Mouse (Mus musculus) left cerebral cortex, postnatal 14 days (tissue): ENCODE measurements around the gene Smok3a. TPM values are rescaled to one million over a fixed set of nuclear protein-coding genes. Genes with fewer than 3 reads are reported as not detected.
A peak's percentile ranks its signal among the peaks of the same experiment; 100 is the strongest.
"Not testable (repeated sequence)": the region's sequence is repeated elsewhere in the genome, so short reads cannot be mapped to it uniquely, and the experiment has no call there.

Source experiments
- DNase-seq, 2 experiments: peaks; one replicate each; pipeline ENCODE4 v3.0.0; 2021 to 2022; ENCODE audit warnings: low spot score in 2 of 2, mixed read lengths in 1 of 2
- intact Hi-C: fragments of 180-260 bp; cut with DNase I; formaldehyde crosslinking; loops from one replicate; pipeline ENCODE4 v1.15.1; 2025
- long read RNA-seq, 2 experiments: library from polyadenylated mRNA; stranded (forward); transcript quantifications; one replicate each; pipeline ENCODE4 v2.0.0; 2021
- total RNA-seq, 2 experiments: library from RNA; stranded (reverse); gene quantifications; 2 replicates each; pipeline ENCODE4 v1.2.3; 2021

Gene Smok3a
- total RNA-seq = not detected
- long read RNA-seq, experiment 1 = 0 reads
- long read RNA-seq, experiment 2 = 0 reads

DNA sequence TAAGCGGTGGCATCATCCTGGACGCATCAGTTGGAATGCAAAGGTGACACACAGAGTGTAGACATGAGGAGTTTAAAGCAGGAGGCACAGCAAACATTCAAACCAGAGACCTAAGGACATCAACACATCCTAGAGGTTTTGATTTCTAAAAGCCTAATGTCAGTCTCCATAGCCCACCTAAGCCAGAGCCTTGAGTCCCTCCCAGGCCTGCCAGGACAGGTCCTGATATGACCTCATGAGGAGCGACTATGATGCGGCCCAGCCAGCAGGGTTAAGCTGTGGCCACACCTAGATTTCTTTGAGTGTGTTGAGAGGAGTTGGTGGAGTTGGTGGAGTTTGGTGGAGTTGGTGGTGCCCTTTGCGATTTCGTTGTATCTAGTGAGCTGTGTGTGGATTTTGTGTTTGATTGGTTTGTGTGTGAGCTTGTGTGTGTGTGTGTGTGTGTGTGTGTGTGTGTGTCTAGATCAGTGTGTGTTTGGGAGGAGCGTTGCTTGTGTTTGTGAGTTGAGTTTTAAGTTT, at the start of gene Smok3a, which contains the start of gene Smok3b:
Smok3a (plus strand) TSS at position 301 of the 519 bp plus-strand sequence.
Smok3b (plus strand) TSS at position 469 of the 519 bp plus-strand sequence.
- DNase-seq, intact Hi-C loops: not testable (repeated sequence)

DNA sequence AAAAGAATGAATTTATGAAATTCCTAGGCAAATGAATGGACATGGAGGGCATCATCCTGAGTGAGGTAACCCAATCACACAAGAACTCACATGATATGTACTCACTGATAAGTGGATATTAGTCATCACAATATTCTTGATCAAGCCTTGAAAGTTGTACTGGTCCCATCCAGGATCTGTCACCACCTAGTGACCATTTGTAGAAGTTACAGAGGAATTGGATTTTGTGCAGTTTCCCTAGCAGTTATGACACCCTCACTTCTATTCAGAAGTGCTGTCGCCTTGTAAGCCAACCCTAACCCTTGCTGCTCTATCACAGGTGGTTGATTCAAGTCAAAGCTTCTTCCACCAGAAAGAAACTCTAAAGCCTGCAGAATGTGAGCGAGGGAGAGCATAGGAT, 47.9 kb upstream of the Smok3a start:
- intact Hi-C loops = no loop called here
- DNase-seq = no peak

DNA sequence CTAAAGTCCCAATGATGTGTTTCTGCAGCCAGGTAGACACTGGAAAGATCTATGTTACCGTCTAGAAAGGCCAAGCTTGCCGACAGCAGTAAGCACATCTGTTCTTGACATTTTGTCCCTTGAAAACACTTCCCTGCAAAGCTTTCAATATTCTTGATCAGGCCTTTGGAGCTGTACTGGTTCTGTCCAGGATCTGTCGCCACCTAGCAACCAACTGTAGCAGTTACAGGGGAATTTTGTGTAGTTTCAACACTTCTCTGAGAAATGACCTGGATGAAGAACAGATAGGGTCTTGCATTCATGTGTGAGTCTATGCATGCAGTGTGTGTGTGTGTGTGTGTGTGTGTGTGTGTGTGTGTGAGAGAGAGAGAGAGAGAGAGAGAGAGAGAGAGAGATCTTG, 47.3 kb upstream of the Smok3a start:
- DNase-seq = peak in 1 of 2 experiments; percentile 23
- intact Hi-C loops = no loop called here

DNA sequence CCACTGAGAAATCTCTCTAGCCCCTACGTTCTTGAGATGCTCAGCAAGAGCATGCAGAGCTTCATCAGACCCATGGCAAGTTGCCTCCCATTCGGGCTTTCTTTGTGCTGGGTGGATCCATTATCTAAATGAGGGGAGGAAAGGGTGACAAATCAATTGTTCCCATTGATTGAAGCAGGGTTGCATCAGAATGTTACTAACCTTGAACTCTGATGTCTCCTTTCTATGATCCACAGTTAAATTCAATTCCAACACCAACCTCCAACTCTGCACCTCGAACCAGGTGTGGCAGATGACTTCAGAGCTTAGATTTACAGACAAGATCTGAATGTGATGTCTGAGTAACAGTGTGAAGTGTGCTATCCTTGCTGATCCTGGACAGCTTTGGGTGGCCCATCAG, 46.3 kb upstream of the Smok3a start:
- DNase-seq = no peak
- intact Hi-C loops = loop anchor here (5.0 kb wide), 1 partner anchor 87 kb away; no protein-coding TSS in a partner anchor

DNA sequence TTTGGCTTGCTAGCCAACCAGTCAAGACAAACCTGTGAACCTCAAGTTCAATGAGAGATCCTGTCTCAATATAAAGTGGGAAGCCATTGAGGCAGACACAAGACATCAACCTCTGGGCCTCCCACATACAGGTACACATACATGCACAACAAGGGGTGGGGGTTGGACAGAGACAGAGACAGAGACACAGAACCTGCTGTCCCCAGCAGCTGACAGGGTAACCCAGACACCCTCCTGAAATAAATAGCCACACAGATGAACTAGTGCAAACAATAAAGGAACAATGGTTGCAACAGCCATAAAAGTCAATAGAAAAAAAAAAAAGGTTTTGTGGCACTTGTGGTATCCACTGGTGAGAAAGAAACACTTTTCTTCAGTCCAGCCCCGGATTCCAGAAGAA, 45.6 kb upstream of the Smok3a start:
- intact Hi-C loops = loop anchor here (5.0 kb wide), 1 partner anchor 88 kb away; no protein-coding TSS in a partner anchor
- DNase-seq = no peak

DNA sequence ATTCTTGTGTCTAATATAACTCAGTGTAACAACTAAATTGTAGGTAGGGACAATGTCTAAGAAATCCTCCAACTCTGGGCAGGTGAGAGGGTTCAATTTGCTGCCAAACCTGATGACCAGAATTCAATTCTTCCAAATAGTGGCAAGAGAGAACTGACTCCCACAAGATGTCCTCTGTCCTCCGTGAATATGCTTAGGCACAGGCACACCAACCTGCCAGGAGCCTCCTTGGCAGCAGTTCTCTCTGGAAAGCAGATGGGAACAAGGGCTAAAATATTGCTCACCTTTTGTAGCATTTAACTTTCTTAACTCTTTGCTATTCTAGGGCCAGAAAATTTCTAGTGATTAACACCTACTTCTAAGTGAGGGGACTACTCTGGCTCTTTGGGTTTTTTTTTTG, 43.8 kb upstream of the Smok3a start:
- no peak for DNase-seq
- intact Hi-C loops = loop anchor here (5.0 kb wide), 1 partner anchor 90 kb away; no protein-coding TSS in a partner anchor

DNA sequence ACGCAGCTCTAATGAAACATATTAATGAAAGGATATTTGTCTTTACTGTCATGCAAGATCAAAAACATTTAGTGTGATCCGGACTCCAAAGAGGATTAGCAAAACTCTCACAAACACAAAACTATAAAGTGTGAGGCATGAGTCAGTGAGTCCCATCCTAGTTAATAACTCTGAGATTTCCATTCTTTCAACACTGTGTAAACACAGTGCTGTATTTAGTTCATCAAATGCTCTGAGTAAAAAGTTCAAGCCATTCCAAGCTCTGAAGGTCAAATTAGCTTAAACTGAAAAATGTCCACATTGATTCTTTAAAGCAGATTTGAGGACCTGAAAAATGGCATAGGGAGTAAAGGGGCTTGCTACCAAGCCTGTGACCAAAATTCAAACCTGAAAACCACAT, 42.0 kb upstream of the Smok3a start:
- DNase-seq = no peak
- intact Hi-C loops = loop anchor here (5.0 kb wide), 1 partner anchor 92 kb away; no protein-coding TSS in a partner anchor

DNA sequence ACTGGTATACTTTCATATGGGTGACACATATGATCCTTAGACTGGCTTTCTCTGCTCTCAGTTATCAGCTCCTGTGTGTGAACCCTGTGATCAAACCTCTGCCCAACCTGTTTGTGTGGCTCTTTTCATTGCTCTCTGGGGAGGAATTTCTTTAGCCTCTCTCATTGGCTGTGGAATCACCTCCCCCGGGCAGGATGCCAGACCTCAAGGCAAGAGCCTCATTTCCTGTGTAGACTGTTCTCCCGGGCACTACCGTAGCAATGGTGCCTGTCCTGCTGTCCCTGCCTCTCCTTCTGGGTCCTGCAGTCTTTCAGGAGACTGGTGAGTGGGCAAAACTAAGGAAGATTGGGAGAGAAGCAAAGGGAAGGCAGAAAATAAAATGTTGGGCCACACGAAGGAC, 39.8 kb upstream of the Smok3a start, which contains the start of gene Azgp1:
Azgp1 (plus strand) TSS at position 221 of the 400 bp plus-strand sequence.
- intact Hi-C loops = no loop called here
- no peak for DNase-seq

DNA sequence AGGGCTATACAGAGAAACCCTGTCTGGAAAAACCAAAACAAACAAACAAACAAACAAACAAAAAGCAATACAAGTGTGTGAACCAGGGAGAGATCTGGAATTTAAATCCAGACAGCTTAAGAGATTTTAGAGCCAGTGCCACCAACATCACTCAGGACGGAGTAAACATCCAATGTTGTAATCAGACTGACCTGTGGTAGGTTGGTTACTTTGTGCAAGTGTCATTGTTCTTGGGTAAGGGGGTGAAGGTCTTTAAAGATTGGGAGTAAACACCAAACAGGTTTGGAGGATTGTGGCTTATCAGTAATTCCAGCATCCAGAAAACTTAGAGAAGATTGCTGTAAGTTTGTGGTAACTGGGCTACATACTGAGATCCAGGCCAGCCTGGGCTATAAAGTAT, 34.7 kb upstream of the Smok3a start:
- no peak for DNase-seq
- intact Hi-C loops = no loop called here

DNA sequence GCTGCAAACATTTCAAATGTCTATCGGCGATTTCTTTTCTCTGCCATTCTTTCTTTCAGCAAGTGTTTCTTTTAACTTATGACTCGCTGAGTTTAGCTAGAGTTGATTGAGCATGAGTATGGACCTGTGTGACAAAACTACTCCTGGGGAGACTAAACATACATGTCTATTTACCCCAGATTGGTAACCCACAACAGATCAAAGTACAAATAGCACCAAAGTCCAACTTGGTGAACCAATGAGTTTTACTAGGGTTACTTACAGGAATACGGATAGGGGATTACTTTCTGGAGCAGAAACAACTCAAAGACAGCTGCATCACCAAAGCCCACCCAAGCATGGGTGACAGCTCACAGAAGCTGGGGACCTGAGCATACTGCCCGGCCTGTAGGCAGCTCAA, 11.6 kb upstream of the Smok3a start:
- no peak for DNase-seq
- intact Hi-C loops = no loop called here

DNA sequence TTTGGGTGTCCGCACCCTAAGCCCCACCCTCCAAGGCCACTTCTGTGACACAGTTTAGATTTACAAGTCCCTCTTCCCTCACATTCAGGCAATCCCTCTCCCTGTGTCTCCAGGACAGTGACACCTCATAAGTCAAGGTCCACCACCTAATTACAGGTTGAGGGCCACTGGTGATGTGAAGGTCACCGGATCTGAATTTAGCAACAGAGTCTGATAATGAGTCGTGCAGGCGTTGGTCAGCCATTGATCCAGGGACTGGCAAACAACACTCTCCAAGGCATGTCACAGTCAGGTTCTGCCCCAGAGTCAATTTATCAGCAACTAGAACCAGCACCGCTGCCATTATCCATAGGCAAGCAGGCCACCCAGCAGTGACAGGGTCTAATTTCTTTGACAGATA, 8.7 kb upstream of the Smok3a start:
- DNase-seq = no peak
- intact Hi-C loops = no loop called here

DNA sequence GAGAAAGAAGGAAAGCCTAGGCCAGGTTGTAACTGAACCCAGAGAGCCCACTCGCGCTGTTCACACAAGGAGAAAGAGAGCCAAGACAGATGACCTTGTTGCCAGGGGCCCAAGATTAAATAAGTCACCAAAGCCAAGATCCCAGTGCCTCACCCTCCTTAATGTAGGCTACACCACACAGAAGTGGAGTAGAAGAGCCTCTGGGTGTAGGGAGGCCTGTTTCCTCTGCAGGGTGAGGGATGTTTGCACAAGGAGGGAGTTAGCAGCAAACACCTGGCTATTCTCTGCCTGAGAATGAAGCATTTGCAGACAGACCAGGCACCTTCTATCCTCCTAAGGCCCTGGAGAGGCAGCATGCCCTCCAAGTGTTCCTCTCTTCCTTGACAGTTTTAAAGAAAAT, 4.5 kb upstream of the Smok3a start:
- DNase-seq = no peak
- intact Hi-C loops = no loop called here

DNA sequence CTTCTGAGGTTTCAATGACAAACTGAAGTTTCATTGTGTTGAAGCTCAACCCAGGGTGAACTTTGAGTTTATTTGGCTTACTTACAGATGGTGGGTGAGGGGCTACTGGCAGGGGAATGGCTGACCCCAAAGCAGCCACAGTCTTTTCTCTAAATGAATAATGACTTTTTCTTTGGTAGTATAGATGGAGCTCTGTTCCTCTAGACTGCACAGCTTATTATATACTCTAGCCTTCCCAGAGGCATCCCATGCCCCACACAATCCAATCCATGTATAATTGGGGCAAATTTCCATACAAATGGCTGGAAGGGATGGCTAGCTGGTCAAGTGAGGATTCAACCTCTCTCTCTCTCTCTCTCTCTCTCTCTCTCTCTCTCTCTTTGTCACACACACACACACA, 4.1 kb upstream of the Smok3a start:
- intact Hi-C loops = no loop called here
- no peak for DNase-seq

DNA sequence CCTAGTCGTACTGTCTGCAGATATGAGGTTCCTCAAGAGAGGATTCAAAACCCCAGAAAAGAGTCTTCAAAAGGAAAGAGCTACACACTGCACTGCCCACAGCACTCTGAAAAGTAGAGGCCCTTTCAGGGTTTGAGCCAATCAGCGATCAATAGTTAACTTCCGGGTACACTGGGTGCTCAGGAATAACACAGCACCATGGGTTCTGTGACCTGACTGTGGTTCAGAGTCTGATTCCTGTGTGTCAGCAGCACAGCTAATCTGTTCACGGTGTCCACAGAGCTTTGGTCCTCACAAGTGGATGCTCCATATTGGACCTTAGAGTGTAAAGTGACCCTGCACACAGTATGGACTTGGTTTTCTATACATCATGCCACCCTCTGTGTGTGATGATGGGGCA, 1.5 kb upstream of the Smok3a start:
- DNase-seq, intact Hi-C loops: not testable (repeated sequence)

DNA sequence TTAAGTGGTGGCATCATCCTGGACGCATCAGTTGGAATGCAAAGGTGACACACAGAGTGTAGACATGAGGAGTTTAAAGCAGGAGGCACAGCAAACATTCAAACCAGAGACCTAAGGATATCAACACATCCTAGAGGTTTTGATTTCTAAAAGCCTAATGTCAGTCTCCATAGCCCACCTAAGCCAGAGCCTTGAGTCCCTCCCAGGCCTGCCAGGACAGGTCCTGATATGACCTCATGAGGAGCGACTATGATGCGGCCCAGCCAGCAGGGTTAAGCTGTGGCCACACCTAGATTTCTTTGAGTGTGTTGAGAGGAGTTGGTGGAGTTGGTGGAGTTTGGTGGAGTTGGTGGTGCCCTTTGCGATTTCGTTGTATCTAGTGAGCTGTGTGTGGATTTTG, 31.8 kb downstream of the Smok3a start, which contains the start of gene Smok3c:
Smok3c (plus strand) TSS at position 301 of the 400 bp plus-strand sequence.
- intact Hi-C loops, DNase-seq: not testable (repeated sequence)

DNA sequence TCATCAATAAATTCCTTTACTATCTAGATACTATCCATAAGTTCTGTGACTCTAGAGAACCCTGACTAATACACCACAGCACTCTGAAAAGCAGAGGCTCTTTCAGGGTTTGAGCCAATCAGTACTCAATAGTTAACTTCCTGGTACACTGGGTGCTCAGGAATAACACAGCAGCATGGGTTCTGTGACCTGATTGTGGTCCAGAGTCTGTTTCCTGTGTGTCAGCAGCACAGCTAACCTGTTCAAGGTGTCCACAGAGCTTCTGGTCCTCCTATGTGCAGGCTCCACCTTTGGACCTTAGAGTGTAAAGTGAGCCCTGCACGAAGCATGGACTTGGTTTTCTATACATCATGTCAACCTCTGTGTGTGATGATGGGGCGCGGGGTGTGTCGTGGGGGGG, 52.7 kb downstream of the Smok3a start:
- intact Hi-C loops = no loop called here
- no peak for DNase-seq

DNA sequence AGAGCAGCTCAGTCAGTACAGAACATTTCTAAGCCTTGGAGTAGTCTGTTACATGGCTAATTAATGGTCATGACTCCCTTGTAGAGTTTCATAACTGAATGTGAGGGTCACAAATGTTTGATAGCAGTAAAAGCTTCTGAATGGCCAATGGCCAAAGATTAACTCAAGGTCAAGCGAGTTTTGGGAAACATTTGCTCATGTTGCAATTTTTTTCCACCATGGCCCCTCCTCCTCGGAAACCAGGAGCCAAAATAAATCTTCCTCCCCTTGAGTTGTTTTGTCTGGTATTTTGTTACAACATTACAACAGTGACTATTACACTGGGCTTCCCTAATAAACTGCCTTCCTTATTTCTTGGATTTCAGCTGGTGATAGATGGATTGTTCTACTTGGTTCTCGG, 54.6 kb downstream of the Smok3a start:
- no peak for DNase-seq
- intact Hi-C loops = no loop called here

DNA sequence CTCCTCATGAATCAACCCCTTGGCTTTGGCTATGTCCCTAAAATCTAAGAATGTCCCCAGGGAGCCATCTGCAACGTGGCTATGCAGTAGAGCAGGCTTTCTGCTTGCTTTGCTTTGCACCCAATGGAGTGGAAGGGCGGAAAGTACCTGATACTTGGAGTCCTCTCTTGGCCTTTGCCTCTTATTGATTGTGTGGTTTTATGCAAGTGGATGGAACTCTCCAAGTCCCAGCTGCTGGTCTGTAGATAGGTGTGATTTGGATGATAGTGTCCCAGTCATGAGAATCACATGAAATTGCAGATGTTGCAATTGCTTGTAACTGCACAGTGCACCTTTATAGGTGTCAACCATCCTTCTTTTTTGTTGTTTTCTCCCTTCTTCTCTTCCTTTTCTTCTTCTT, 55.1 kb downstream of the Smok3a start:
- intact Hi-C loops = no loop called here
- DNase-seq = no peak

DNA sequence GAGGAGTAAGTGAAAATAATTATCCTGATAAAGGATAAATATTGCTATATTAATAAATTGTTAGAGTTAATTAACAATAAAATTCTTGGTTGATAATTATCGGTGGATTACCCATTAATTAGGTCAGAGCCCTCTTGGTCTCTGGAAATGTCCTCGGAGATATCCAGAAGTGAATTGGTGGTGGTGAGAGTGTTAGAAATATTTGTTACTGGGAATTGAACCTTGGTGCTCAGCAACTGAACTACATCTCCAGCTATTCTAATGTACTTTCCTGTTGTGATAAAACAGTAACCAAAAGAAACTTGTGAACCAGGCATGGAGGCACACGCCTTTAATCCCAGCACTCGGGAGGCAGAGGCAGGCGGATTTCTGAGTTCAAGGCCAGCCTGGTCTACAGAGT, 59.4 kb downstream of the Smok3a start:
- no peak for DNase-seq
- intact Hi-C loops = no loop called here

DNA sequence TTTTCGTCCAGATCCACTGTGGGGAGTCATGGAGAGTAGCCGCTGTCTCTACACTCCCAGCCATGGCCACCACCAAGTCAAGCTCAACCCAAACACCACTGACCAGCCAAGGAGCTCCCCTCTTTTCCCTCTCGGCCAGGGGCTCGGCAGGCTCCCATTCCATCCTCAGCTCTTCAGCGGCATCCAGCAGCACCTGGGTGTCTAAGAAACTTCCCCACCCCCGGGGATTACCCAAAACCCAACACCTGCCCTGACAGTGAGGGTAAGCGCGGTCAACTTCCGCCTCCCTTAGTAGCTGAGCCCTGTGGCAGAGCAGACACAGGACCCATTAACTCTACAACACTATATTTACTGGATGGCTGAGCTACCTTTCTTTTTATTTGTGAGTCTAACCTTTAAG, 60.4 kb downstream of the Smok3a start:
- intact Hi-C loops = no loop called here

DNA sequence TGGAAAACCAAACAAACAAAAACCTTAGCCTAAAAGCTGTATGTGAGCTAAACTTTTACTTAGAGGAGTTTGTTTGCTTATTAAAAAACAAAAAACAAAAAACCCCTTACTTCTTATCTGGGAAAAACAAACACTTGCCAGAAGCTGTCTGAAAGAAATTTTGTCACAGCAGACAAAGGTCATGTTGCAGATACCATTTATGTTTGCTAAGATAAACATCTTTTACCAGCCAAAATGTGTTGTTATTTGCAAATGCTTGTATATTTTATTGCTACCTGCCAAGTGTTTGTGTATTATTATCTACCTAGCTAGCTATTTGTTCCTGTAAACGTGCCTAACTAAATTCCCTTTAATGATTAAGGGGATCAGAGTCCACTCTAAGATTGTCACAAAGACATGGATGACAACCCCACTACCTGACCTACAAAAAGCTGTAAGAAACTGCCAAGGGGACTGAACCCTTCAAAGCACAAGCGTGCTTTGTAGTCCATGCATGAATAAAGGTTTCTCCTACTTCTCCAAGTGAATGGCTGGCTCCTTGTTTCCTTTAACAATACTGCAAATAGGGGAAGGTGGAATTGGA, 62.3 kb downstream of the Smok3a start:
- intact Hi-C loops = no loop called here
- DNase-seq = no peak

More for the DNA sequence above, 60.4 kb downstream of the Smok3a start:
- no peak for DNase-seq
